Mouse (Mus musculus) liver, embryonic 14.5 days (tissue): ENCODE data around the gene Mmp14. TPM values are rescaled to one million over a fixed set of nuclear protein-coding genes. Genes with fewer than 3 reads are reported as not detected.
A peak's percentile ranks its signal among the peaks of the same experiment; 100 is the strongest.

ENCODE experiments used
- ATAC-seq: fragments of 200-750 bp; cut with Nextera tagmentation; 2 replicates; pipeline ENCODE4 v1.8.0; 2017; ENCODE audit warnings: moderate number of reproducible peaks, mild to moderate bottlenecking, moderate library complexity; ENCODE audit not compliant: insufficient read depth
- DNase-seq, 3 experiments: peaks; one replicate each; pipeline ENCODE4 v3.0.0-alpha.2; 2012 to 2013; ENCODE audit warnings: low read depth in 3 of 3, low spot score in 3 of 3
- H3K27ac ChIP-seq: fragments of 300-500 bp; sonication (generic); 2 replicates; pipeline ENCODE4 v1.5.1; 2014; ENCODE audit warnings: moderate library complexity, mild to moderate bottlenecking, control low read depth, inconsistent platforms
- H3K27me3 ChIP-seq: fragments of 300-500 bp; sonication (generic); 2 replicates; pipeline ENCODE4 v1.6.1; 2014; ENCODE audit warnings: mild to moderate bottlenecking, low read length, moderate library complexity; ENCODE audit not compliant: control insufficient read depth, insufficient read depth
- H3K36me3 ChIP-seq: fragments of 300-500 bp; sonication (generic); replicated peaks from 2 replicates; pipeline ENCODE4 v1.6.1; 2014; ENCODE audit warnings: low read depth; ENCODE audit not compliant: control insufficient read depth, insufficient read depth
- H3K4me1 ChIP-seq, 2 experiments: fragments of 200-500 bp in 1 of 2; fragments of 300-500 bp in 1 of 2; sonication (generic) in 1 of 2; replicated peaks; 2 replicates each; pipeline ENCODE4 v1.6.1; 2012 to 2014; ENCODE audit warnings: antibody characterized with exemption in 1 of 2, inconsistent platforms in 1 of 2, low read length in 1 of 2; ENCODE audit not compliant: control insufficient read depth in 2 of 2, insufficient read depth in 2 of 2
- H3K4me2 ChIP-seq: fragments of 300-500 bp; sonication (generic); 2 replicates; pipeline ENCODE4 v1.6.1; 2014; ENCODE audit warnings: low read depth, mild to moderate bottlenecking, control low read depth, moderate library complexity
- H3K4me3 ChIP-seq, 2 experiments: fragments of 200-500 bp in 1 of 2; fragments of 300-500 bp in 1 of 2; sonication (generic) in 1 of 2; 2 replicates each; pipeline ENCODE4 v1.5.1; 2012 to 2014; ENCODE audit warnings: low read depth in 2 of 2, low read length in 2 of 2, mild to moderate bottlenecking in 2 of 2, control low read depth in 1 of 2, inconsistent platforms in 1 of 2, moderate library complexity in 1 of 2; ENCODE audit not compliant: insufficient read depth in 1 of 2
- H3K9ac ChIP-seq: fragments of 300-500 bp; sonication (generic); replicated peaks from 2 replicates; pipeline ENCODE4 v1.6.1; 2014; ENCODE audit warnings: mild to moderate bottlenecking, control low read depth, moderate library complexity
- H3K9me3 ChIP-seq: fragments of 300-500 bp; sonication (generic); 2 replicates; pipeline ENCODE4 v1.6.1; 2016; ENCODE audit warnings: low read length, mixed read lengths; ENCODE audit not compliant: control insufficient read depth
- CTCF ChIP-seq: IDR thresholded peaks from 2 replicates; pipeline ENCODE4 v1.5.1; 2016; ENCODE audit warnings: antibody characterized with exemption, low read depth, control low read depth
- EP300 ChIP-seq: IDR thresholded peaks from 2 replicates; pipeline ENCODE4 v1.6.1; 2016; ENCODE audit warnings: antibody characterized with exemption, low read depth
- WGBS: fragments of 180-500 bp; shearing (Covaris S2); extraction: QIAGEN DNeasy Blood & Tissue Kit; methylation state at CpG from one replicate; pipeline ENCODE4 v1.1.7; 2014; ENCODE audit not compliant: insufficient replicate concordance; 5-methylcytosine and 5-hydroxymethylcytosine counted together
- polyA plus RNA-seq, 2 experiments: library from polyadenylated mRNA; depleted of rRNA in 1 of 2; stranded (reverse) in 1 of 2; unstranded in 1 of 2; fragments of >200 nt; fragmentation: Nextera tagmentation in 1 of 2; extraction: Ambion mirVana in 1 of 2; gene quantifications; 2 replicates each; pipeline versions ENCODE4 v1.2.1 to v1.2.3; 2012 to 2014

Gene Mmp14
- polyA plus RNA-seq, 2 experiments = 14.4 to 19.0 TPM

DNA sequence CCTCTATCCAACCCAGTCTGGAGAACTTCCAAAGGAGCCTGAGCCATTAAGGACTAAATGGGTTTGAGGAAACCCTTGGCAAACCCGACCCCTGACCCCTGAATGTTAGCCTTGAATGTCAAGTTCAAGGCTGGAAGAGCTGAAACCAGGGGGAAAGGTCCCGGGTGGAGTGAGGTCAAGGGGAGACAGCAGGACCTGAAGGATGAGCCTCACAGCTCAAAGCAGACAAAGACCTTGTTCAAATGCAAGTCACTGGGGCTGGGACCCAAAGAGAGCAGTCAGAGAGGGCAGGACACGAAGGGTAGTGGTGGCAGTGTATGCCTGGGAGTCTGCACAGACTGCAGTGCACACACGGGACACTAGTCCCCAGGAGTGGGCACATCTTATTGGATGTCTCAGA is 10.0 kb downstream of the Mmp14 start:
- TF ChIP-seq CTCF = no peak
- TF ChIP-seq EP300 = no peak
- Histone ChIP-seq H3K4me1 (peaks cover 3 to 12% of the 10 kb centered on the region in 2 experiments; a peak in 2 of 4 replicates), H3K4me2 (no peak overlapping the region), H3K9me3 (no peaks in the 10 kb centered on the region), H3K4me3 (no peak overlapping the region), H3K27me3 (no peaks in the 10 kb centered on the region), H3K9ac (no peak overlapping the region), H3K36me3 (no peaks in the 10 kb centered on the region), H3K27ac (no peak overlapping the region)
- no peak for DNase-seq
- WGBS = 47% methylated on average over 4 of the region's 4 CpGs
- ATAC-seq = no peak

DNA sequence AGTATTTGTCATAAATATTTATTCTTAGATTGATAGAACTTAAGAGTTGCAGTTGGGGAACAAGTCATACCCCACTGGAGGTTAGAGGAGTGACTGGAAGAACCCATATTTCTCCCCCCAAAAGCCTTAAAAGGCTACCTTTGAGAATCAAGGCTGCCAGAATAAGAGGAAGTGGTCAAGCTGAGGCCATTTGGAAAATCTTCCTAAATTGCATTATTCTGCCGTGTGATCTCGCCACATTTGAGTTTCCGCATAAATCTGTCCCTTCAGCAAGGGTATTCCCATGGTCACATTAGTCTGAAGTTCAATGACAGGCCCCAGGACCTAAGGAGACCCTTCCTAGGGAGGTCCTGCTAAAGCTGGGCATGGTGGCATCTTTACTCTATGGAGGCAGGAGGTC is 11.1 kb downstream of the Mmp14 start:
- 58% methylated on average over 3 of the region's 3 CpGs for WGBS
- TF ChIP-seq EP300 = no peak
- TF ChIP-seq CTCF = no peak
- Histone ChIP-seq H3K9me3 (no peaks in the 10 kb centered on the region), H3K4me2 (no peak overlapping the region), H3K27me3 (no peaks in the 10 kb centered on the region), H3K36me3 (no peaks in the 10 kb centered on the region), H3K9ac (no peak overlapping the region), H3K27ac (no peak overlapping the region), H3K4me3 (no peak overlapping the region), H3K4me1 (peaks cover 3 to 12% of the 10 kb centered on the region in 2 experiments; a peak in 2 of 4 replicates)
- no peak for ATAC-seq
- DNase-seq = no peak

DNA sequence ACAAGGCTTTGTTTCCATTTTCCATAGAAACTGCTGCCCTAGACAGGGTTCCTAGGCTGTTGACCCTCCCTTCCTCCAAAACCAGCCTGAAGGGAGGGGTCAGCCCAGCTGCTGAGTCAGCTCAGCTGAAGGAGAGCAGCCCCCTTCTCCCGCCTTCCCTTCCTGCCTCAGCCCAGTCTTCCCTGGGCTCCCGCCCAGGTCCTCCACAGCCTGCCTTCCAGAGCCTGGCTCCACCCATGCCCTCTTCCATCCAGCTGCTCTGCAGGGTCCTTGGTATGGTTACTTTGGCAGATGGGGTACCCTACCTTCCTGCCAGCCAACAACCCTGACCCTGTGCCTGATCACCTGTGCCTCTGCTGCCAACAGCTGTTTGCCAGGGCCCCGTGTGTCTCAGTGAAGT is 11.8 kb downstream of the Mmp14 start:
- Histone ChIP-seq H3K4me1 (peaks cover 3 to 12% of the 10 kb centered on the region in 2 experiments; a peak in 2 of 4 replicates), H3K4me2 (no peak overlapping the region), H3K27me3 (no peaks in the 10 kb centered on the region), H3K9ac (no peak overlapping the region), H3K9me3 (no peaks in the 10 kb centered on the region), H3K4me3 (no peak overlapping the region), H3K27ac (no peak overlapping the region), H3K36me3 (no peaks in the 10 kb centered on the region)
- 27% methylated on average over 3 of the region's 3 CpGs for WGBS
- DNase-seq (no peak), ATAC-seq (no peak)
- no peak for TF ChIP-seq CTCF
- no peak for TF ChIP-seq EP300

GRCm38 (mm10) chr14:54443712-54444618 is 12.6 kb downstream of the Mmp14 start:
- 66% methylated on average over 15 of the region's 15 CpGs for WGBS
- H3K4me1 ChIP-seq = peaks cover 3 to 12% of the 10 kb centered on the region in 2 experiments; a peak in 2 of 4 replicates
- no peak overlapping the region for H3K4me2 ChIP-seq
- DNase-seq (no peak), ATAC-seq (no peak)
- TF ChIP-seq EP300 (no peak), CTCF (no peak)
- no peaks in the 10 kb centered on the region for H3K9me3 ChIP-seq
- H3K27ac ChIP-seq = no peak overlapping the region
- H3K4me3 ChIP-seq = no peak overlapping the region
- no peaks in the 10 kb centered on the region for H3K27me3 ChIP-seq
- no peaks in the 10 kb centered on the region for H3K36me3 ChIP-seq
- no peak overlapping the region for H3K9ac ChIP-seq

DNA sequence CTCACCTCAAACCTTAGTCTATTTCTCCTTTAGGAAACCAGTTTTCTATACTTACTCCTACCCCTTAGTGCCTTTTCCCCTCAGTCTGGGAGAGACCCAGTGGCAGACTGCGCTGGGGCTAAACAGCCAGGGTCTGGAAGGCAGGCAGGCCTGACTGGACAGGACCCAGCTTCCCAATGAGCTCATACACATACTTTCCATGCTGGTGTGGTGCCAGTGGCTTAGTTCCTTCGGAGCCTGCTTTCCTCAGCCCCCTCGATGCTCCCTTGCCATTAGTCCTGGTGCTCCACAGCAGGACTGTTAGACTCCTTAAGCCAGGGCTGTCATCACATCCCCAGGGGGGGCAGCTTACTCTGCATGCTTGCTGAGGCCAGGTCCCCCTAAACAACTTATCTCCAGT is 14.1 kb downstream of the Mmp14 start:
- no peak for DNase-seq
- Histone ChIP-seq H3K27ac (no peak overlapping the region), H3K9ac (no peak overlapping the region), H3K27me3 (no peaks in the 10 kb centered on the region), H3K4me3 (no peak overlapping the region), H3K4me1 (peaks cover 3 to 12% of the 10 kb centered on the region in 2 experiments; a peak in 2 of 4 replicates), H3K4me2 (no peak overlapping the region), H3K36me3 (no peaks in the 10 kb centered on the region), H3K9me3 (no peaks in the 10 kb centered on the region)
- 48% methylated on average over 3 of the region's 3 CpGs for WGBS
- 0 out of 2 replicates have a peak, but pooled peaks have one; percentile 16 for ATAC-seq
- TF ChIP-seq CTCF = no peak
- TF ChIP-seq EP300 = no peak
